Mouse (Mus musculus) thymus, adult 2 months (tissue): ENCODE results near the gene Jag2.
A peak's percentile ranks its signal among the peaks of the same experiment; 100 is the strongest.

Experiments used
- CTCF ChIP-seq: fragments of 200-500 bp; IDR thresholded peaks from 2 replicates; pipeline ENCODE4 v1.5.1; 2012; ENCODE audit warnings: mild to moderate bottlenecking, control low read depth, low read length, moderate library complexity, borderline replicate concordance; ENCODE audit not compliant: control insufficient read depth, poor library complexity, insufficient read depth; ENCODE audit errors: extremely low read depth
- POLR2A ChIP-seq: fragments of 200-500 bp; IDR thresholded peaks from 2 replicates; pipeline ENCODE4 v1.6.1; 2012; ENCODE audit warnings: mild to moderate bottlenecking, low read length, control low read depth, moderate library complexity; ENCODE audit not compliant: control insufficient read depth, poor library complexity, insufficient read depth; ENCODE audit errors: extremely low read depth

- TF ChIP-seq CTCF, result peak; percentile 95
- peak; percentile 51; the same call in 1 of the 2 replicates for TF ChIP-seq POLR2A
Measured at GRCm38 (mm10) chr12:112976371-112977073, 46.9 kb upstream of the Jag2 start, which contains the start of gene Btbd6.
